Mouse (Mus musculus) bone marrow, adult 2 months (tissue): ENCODE measurements around the gene Cyb5r4.

Experiments
- CTCF ChIP-seq: fragments of 200-500 bp; IDR thresholded peaks from 2 replicates; pipeline ENCODE4 v1.5.1; 2011; ENCODE audit warnings: low read length, control low read depth; ENCODE audit not compliant: control insufficient read depth, insufficient read depth
- POLR2A ChIP-seq: fragments of 200-500 bp; IDR thresholded peaks from 2 replicates; pipeline ENCODE4 v1.6.1; 2011; ENCODE audit warnings: low read depth, mild to moderate bottlenecking, control low read depth, low read length, borderline replicate concordance; ENCODE audit not compliant: control insufficient read depth

DNA sequence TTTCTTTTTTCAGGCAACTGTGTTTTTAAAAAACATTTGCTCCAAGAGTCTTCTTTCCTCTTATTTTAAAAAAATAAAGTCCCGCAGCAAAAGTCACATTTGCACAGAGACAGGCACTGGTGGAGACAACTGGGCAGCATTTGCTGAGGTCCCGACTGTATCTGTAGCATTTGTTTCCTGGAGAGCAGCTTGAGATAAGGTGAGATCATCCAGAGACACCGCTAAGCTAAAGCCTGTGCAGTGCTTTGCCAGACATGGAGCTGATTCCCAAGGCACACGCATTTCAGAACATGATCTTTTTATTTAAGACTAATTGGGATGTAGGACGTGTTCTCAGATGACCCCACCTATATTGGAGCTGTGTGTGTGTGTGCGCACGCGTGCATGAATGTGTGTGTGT is 30.1 kb upstream of the Cyb5r4 start:
- no peak for TF ChIP-seq POLR2A
- no peak for TF ChIP-seq CTCF
